Mouse (Mus musculus): ENCODE measurements around the gene Ranbp6.

DNA sequence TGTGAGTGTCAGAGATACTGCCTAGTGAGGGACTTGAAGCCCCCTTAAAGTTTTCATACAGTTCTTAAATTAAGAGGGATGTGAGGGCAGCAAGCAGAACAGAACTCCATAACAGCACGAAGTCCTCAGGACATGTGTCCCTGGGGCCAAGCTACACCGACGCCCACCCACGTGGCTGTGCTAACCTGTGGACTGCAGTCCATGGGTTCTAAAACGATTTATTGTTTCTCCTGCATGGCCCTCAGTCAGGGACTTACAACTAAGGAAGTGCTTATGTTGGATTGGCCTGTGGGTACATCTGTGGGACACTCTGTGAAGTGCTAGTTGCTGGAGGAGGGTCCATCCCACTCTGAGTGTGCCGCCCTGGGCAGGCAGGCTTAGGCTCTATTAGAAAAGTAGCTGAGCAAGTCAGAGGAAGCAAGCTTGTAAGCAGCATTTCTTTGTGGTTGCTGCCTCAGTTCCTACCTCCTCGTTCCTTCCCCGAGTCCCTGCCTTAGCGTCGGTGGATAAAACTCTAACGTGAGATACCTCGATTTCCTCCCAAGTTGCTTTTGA is 10.8 kb upstream of the Ranbp6 start:
- no peak for TF ChIP-seq POLR2A (IDR thresholded peaks at IDR 0.05; ENCODE audit: insufficient read depth, low read length)
- no peak for TF ChIP-seq CTCF (IDR thresholded peaks at IDR 0.05; ENCODE audit: low read depth, low read length)
- no peak for TF ChIP-seq EP300 (IDR thresholded peaks at IDR 0.05; ENCODE audit: insufficient read depth, low read depth, low read length)
